Mouse (Mus musculus) liver, postnatal 0 days (tissue): ENCODE results near the gene Tekt5.

Experiments
- CTCF ChIP-seq: sonication (generic); IDR thresholded peaks from 2 replicates; pipeline ENCODE4 v1.5.1; 2016; ENCODE audit warnings: antibody characterized with exemption, low read depth
- EP300 ChIP-seq: IDR thresholded peaks from 2 replicates; pipeline ENCODE4 v1.6.1; 2016; ENCODE audit warnings: antibody characterized with exemption, low read depth, mild to moderate bottlenecking

GRCm38 (mm10) chr16:10372372-10372771, 22.9 kb downstream of the Tekt5 start:
- TF ChIP-seq CTCF (no peak), EP300 (no peak)
